Mouse (Mus musculus) lung, embryonic 14.5 days (tissue): ENCODE data around the gene Hpcal1. TPM values are rescaled to one million over a fixed set of nuclear protein-coding genes. Genes with fewer than 3 reads are reported as not detected.

Experiments
- ATAC-seq: fragments of 200-750 bp; cut with Nextera tagmentation; 2 replicates; pipeline ENCODE4 v1.8.0; 2017; ENCODE audit warnings: mild to moderate bottlenecking, moderate TSS enrichment, moderate library complexity; ENCODE audit not compliant: insufficient read depth
- DNase-seq: peaks from one replicate; pipeline ENCODE4 v3.0.0-alpha.2; 2015
- H3K27ac ChIP-seq: fragments of 300-500 bp; sonication (generic); 2 replicates; pipeline ENCODE4 v1.5.1; 2014; ENCODE audit warnings: low read depth, mild to moderate bottlenecking, moderate library complexity
- H3K27me3 ChIP-seq: fragments of 300-500 bp; sonication (generic); 2 replicates; pipeline ENCODE4 v1.6.1; 2014; ENCODE audit warnings: low read length, control low read depth; ENCODE audit not compliant: insufficient read depth
- H3K36me3 ChIP-seq: fragments of 300-500 bp; sonication (generic); 2 replicates; pipeline ENCODE4 v1.6.1; 2014; ENCODE audit warnings: control low read depth; ENCODE audit not compliant: insufficient read depth
- H3K4me1 ChIP-seq: fragments of 300-500 bp; sonication (generic); 2 replicates; pipeline ENCODE4 v1.6.1; 2014; ENCODE audit warnings: antibody characterized with exemption, control low read depth; ENCODE audit not compliant: insufficient read depth
- H3K4me2 ChIP-seq: fragments of 300-500 bp; sonication (generic); 2 replicates; pipeline ENCODE4 v1.6.1; 2014; ENCODE audit warnings: mild to moderate bottlenecking
- H3K4me3 ChIP-seq: fragments of 300-500 bp; sonication (generic); 2 replicates; pipeline ENCODE4 v1.5.1; 2014; ENCODE audit warnings: low read depth, low read length
- H3K9ac ChIP-seq: fragments of 300-500 bp; sonication (generic); 2 replicates; pipeline ENCODE4 v1.6.1; 2014
- H3K9me3 ChIP-seq: fragments of 300-500 bp; sonication (generic); 2 replicates; pipeline ENCODE4 v1.6.1; 2016; ENCODE audit warnings: low read depth, low read length, control low read depth
- CTCF ChIP-seq: IDR thresholded peaks from 2 replicates; pipeline ENCODE4 v1.5.1; 2016; ENCODE audit warnings: antibody characterized with exemption, low read depth
- WGBS: fragments of 180-500 bp; shearing (Covaris S2); extraction: QIAGEN DNeasy Blood & Tissue Kit; methylation state at CpG from one replicate; pipeline ENCODE4 v1.1.7; 2014; 5-methylcytosine and 5-hydroxymethylcytosine counted together
- polyA plus RNA-seq: library from polyadenylated mRNA; unstranded; fragments of >200 nt; fragmentation: Nextera tagmentation; extraction: Ambion mirVana; gene quantifications from 2 replicates; pipeline ENCODE4 v1.2.1, GENCODE M21; 2014

The Hpcal1 gene
- polyA plus RNA-seq, 1 experiment from 2014 or later: 52.4 TPM

DNA sequence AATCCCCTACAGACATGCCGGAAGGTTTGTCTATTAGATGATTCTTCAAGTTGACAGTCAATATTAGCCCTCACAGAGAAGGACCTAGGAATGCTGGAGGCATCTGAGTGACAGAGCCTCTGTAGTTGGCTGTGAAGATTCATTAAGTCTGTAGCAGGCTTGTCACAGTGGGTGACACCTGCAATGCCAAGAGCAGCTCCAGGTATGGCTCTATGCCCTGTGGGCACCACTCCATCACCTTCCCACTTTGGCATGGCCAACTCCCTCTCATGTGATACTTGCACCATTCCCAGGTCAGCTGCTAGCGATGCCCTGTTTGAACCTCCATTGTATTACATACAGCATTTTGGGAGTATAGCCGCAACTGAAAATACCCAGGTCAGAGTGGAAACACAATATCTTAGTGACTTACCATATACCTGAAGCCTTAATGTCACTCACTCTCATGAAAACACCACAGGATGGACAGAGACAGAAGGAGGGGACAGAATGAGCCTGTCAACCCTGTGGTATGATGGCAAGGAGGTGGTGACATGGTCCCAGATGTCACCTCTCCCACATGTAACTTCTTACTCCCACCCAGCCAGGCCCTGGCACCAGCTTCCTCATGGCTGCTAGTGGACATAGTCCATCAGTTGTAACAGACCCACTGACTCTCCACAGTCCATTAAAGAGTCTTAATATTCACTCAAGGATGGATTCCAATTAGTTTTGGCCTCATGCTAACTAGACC lies 37.4 kb upstream of the Hpcal1 start:
- Histone ChIP-seq H3K4me3 (no peak overlapping the region), H3K27ac (no peak overlapping the region), H3K36me3 (no peaks in the 10 kb centered on the region), H3K9ac (no peak overlapping the region), H3K27me3 (no peaks in the 10 kb centered on the region), H3K9me3 (no peaks in the 10 kb centered on the region), H3K4me1 (no peaks in the 10 kb centered on the region), H3K4me2 (no peak overlapping the region)
- WGBS: 89% methylated on average over 3 of the region's 3 CpGs
- no peak for TF ChIP-seq CTCF
- ATAC-seq (no peak), DNase-seq (no peak)

- H3K36me3 ChIP-seq: no peaks in the 10 kb centered on the region
- H3K4me1 ChIP-seq: no peaks in the 10 kb centered on the region
- no peak overlapping the region for H3K9ac ChIP-seq
- no peak for TF ChIP-seq CTCF
- no peak overlapping the region for H3K4me3 ChIP-seq
- no peak overlapping the region for H3K4me2 ChIP-seq
- ATAC-seq (no peak), DNase-seq (no peak)
- no peak overlapping the region for H3K27ac ChIP-seq
- no peaks in the 10 kb centered on the region for H3K27me3 ChIP-seq
- WGBS: 84% methylated on average over 7 of the region's 7 CpGs
- H3K9me3 ChIP-seq: no peaks in the 10 kb centered on the region
Observed at GRCm38 (mm10) chr12:17657561-17658195, 33.0 kb upstream of the Hpcal1 start.

DNA sequence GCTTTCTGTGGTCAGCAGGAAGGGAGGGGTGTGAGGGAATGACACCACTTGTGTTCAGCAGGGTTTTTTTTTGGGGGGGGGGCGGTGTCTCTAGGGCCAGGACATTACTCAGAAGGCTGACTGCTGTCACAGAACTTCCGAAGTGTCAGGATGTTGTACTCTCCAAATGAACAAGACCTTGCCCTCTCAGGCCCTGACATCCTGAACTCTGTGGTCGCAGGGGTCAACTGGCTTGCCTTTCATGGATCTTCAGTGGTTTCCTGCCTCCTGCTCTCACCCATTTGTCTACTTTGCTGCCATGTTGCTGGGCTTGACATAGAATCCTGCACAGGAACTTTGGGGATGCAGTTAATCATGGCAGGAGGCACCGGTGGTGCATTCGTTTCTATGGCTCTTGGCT lies 32.1 kb upstream of the Hpcal1 start:
- H3K9me3 ChIP-seq: no peaks in the 10 kb centered on the region
- no peaks in the 10 kb centered on the region for H3K4me1 ChIP-seq
- no peak for TF ChIP-seq CTCF
- H3K4me2 ChIP-seq: no peak overlapping the region
- H3K9ac ChIP-seq: no peak overlapping the region
- no peaks in the 10 kb centered on the region for H3K36me3 ChIP-seq
- H3K4me3 ChIP-seq: no peak overlapping the region
- ATAC-seq (no peak), DNase-seq (no peak)
- no peak overlapping the region for H3K27ac ChIP-seq
- no peaks in the 10 kb centered on the region for H3K27me3 ChIP-seq
- 54% methylated on average over 5 of the region's 5 CpGs for WGBS

- 3% methylated on average over 4 of the region's 4 CpGs for WGBS
Observed at GRCm38 (mm10) chr12:17661483-17661920, 29.2 kb upstream of the Hpcal1 start.

GRCm38 (mm10) chr12:17663991-17664635 lies 26.5 kb upstream of the Hpcal1 start:
- WGBS: 83% methylated on average over 9 of the region's 9 CpGs
- ATAC-seq: no peak

More at GRCm38 (mm10) chr12:17661483-17661920, 29.2 kb upstream of the Hpcal1 start:
- no peaks in the 10 kb centered on the region for H3K9me3 ChIP-seq
- no peak overlapping the region for H3K27ac ChIP-seq
- H3K4me1 ChIP-seq: no peaks in the 10 kb centered on the region
- DNase-seq (peak; percentile 81), ATAC-seq (peak; percentile 80)
- no peak for TF ChIP-seq CTCF
- H3K9ac ChIP-seq: no peak overlapping the region
- H3K4me3 ChIP-seq: no peak overlapping the region
- H3K36me3 ChIP-seq: no peaks in the 10 kb centered on the region
- no peaks in the 10 kb centered on the region for H3K27me3 ChIP-seq
- H3K4me2 ChIP-seq: no peak overlapping the region; the same call in 1 of the 2 replicates

DNA sequence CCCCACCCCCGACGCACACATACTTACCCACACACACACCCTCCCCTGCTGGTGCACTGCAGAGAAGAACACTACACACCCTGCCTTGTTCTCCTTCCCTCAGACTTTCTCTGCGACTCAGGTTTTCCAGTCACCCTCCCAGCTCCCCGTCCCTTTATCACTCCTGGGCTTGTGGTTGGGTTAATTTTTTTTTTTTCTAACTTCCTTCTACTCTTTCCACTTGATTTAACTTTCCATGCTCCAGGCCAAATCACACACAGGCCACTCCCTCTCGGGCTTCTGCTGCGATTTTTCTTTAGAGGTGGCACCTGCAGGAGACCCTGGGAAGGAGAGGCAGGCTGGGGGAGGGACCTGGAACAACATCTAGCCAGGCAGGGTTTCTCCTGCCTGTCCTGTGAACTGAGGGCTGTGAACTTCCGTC lies 24.7 kb upstream of the Hpcal1 start:
- Histone ChIP-seq H3K9ac (no peak overlapping the region), H3K4me1 (no peaks in the 10 kb centered on the region), H3K27ac (no peak overlapping the region), H3K4me3 (no peak overlapping the region), H3K36me3 (no peaks in the 10 kb centered on the region), H3K4me2 (no peak overlapping the region), H3K9me3 (no peaks in the 10 kb centered on the region), H3K27me3 (no peaks in the 10 kb centered on the region)
- 53% methylated on average over 7 of the region's 7 CpGs for WGBS
- no peak for TF ChIP-seq CTCF
- peak; percentile 48; the same call in 1 of the 2 replicates for ATAC-seq
- DNase-seq: no peak

More at GRCm38 (mm10) chr12:17663991-17664635, 26.5 kb upstream of the Hpcal1 start:
- H3K9me3 ChIP-seq: no peaks in the 10 kb centered on the region
- no peak overlapping the region for H3K9ac ChIP-seq
- no peaks in the 10 kb centered on the region for H3K27me3 ChIP-seq
- no peaks in the 10 kb centered on the region for H3K4me1 ChIP-seq
- no peaks in the 10 kb centered on the region for H3K36me3 ChIP-seq
- TF ChIP-seq CTCF: no peak
- H3K27ac ChIP-seq: no peak overlapping the region
- H3K4me2 ChIP-seq: no peak overlapping the region
- no peak overlapping the region for H3K4me3 ChIP-seq
- DNase-seq: no peak

GRCm38 (mm10) chr12:17666616-17667015 lies 24.0 kb upstream of the Hpcal1 start:
- Histone ChIP-seq H3K9ac (no peak overlapping the region), H3K9me3 (no peaks in the 10 kb centered on the region), H3K36me3 (no peaks in the 10 kb centered on the region), H3K4me3 (no peak overlapping the region), H3K27ac (no peak overlapping the region), H3K4me1 (no peaks in the 10 kb centered on the region), H3K4me2 (no peak overlapping the region), H3K27me3 (no peaks in the 10 kb centered on the region)
- peak; percentile 57 for TF ChIP-seq CTCF
- peak; percentile 52 for DNase-seq
- 61% methylated on average over 2 of the region's 2 CpGs for WGBS
- 0 out of 2 replicates have a peak, but pooled peaks have one; percentile 20 for ATAC-seq
